Mouse (Mus musculus): ENCODE data around the gene Esp1.

Gene Esp1

DNA sequence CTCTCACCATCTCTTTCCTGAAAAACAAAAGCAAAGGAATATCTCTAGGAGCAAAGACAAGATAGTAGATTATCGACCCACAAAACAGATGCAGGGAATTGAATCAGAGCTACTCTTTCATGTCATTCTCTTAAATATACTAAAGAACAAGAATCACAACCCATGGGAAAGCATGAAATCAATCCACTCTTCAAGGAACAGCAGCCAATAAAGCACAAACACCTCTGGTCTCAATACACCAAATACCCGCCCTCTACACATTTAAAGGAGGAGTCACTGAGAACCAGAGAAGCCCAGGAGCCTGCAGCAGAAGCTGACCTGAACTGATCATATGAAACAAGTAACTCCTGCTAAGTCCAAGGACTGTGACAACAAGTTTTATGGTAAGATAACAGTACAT is at the start of gene Esp1:
Esp1 (plus strand) TSS at position 301 of the 400 bp plus-strand sequence.
- no peak for DNase-seq (ENCODE audit: low spot score)

DNA sequence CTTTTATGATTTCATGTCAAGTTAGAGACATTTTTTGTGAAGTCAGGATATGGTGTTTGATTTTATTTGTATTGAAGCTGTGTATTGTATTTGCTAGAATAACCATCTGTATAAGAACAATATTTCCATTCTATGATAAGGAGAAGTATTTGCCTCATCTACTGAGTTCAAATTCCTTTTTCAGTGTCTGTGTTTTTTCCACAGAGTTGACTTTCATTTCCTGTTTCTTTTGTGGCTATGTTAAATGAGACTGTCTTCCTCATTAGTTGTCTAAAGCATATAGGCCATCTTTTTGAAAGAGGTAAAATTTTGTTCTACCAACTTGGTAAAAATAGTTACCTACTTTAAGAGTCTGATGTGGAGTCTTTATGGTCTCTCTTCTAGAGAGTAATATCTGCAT is 10.6 kb upstream of the Esp1 start:
- DNase-seq (ENCODE audit: low spot score) = no peak

DNA sequence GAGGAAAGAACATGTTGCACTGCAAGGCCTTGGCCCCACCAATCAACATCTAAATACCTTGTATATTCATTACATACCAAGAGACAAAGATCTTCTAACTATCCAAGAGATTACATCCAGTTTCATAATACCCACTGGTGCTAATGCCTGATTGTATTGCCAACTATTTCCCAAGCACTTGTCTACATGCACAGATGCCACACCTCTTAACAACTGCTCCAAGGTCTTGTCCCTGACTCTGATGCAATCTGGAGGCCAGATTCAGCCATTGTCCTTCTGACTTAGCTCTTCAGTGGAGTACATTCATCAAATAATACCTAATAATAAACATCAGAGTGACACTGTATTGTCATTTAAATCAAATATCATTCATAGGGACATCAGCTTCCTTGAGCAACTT is 9.9 kb upstream of the Esp1 start:
- peak; percentile 16 for DNase-seq (ENCODE audit: low spot score)

DNA sequence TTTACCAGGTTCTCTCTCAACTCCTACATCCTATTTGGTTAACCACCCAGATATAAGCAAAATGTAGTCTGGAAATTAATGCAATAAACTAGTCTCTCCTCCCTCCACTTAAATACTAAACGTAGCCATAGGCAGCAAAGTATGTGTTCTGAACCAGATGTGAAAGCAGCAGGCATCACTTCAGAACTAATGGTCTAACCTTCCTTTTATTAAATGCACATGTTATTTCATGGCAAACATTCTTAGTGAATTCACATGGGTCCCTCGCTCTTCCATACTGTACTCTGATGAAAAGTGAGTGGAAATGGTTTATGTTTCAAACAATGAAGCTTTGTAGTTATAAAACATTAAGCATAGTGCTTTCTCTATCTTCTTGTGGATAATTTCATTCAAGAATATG is 4.4 kb downstream of the Esp1 start:
- DNase-seq (ENCODE audit: low spot score) = no peak

DNA sequence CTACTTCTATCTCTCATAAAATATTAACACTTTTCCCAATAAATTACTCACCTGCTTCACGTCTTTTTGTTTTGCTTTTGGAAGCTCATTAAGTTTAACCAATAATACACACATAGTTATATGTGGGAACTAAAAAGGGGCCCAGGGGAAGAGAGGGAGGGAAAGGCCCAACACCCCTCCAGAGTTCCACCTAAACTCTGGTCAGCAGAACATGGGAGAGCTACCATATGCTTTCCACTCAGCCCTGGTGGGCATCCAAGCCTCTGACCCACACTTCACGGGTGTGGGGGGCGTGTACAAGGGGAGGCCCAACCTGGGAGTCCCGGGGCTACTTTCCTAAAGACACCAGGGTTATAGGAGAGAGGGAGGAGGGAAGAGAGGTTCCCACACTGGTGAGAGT is 4.8 kb downstream of the Esp1 start:
- DNase-seq (ENCODE audit: low spot score) = no peak

DNA sequence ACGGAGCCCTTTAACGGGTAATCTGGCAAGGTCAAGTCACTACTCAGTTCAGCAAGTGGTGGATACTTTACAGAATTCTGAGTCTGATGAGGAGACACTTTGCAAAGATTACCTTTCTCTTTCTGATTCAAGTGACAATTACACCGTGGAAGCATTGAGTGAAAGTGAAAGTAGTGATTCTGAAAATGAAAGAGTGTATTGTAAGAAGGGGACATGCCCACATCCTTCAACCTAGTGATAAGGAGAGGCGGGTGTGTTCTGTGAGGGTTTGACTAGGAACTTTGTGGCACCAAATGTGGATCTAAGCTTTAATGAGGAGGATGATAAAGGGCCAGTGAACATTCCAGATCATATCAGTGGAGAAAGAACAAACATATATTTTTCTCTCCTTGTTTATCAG is 36.7 kb downstream of the Esp1 start:
- no peak for DNase-seq (ENCODE audit: low spot score)

DNA sequence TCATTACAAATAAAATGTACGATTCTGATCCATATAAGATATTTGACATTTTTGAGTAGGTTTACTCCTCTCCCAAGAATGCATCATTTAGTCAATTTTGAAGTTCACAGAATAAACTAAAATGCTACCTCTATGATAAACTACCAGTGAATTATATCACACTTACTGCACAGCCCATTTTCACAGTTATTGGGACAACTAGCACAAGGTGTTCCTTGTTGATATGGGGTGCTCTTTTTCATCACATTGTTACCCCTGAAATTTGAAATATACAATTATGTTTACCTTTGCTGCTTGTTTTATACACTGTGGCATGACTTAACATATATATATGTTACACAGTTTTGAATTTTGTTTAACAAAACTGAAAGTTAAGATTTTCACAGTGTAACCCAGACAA is 40.2 kb downstream of the Esp1 start:
- DNase-seq (ENCODE audit: low spot score) = no peak

All from adipocyte (in vitro differentiated cells).